Mouse (Mus musculus): ENCODE measurements around the gene Nme8. TPM values are rescaled to one million over a fixed set of nuclear protein-coding genes. Genes with fewer than 3 reads are reported as not detected.

Nme8 gene
- total and polyA plus RNA-seq, 3 experiments, result not detected

DNA sequence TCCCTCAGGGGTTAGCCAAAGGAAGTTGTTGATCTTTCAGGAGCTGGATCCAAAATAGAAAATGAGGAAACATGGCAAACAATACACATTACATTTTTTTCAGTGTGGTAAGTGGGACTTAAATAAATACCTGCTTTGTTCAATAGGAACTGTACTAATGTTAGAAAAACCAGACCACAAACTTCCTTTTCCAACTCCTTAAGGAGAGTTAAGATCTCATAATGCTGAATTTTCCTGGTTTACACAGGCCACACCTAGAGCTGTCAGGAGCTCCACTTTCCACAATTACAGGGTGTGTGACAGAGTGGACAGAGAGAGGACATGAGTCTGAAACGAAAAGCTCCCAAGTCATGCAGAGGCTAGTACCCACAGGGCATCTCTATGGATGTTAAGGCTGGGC is 93.9 kb downstream of the Nme8 start:
- Histone ChIP-seq H3K4me1 (ENCODE audit: control insufficient read depth in 1 of 2, insufficient read depth in 2 of 2, low read length in 2 of 2) (peaks cover 9 to 18% of the 10 kb centered on the region in 2 experiments), H3K4me3 (ENCODE audit: control insufficient read depth in 1 of 2, insufficient read depth in 1 of 2, low read depth in 2 of 2, low read length in 2 of 2) (no peak overlapping the region), H3K9ac (ENCODE audit: control insufficient read depth, low read depth, low read length, poor library complexity, severe bottlenecking) (no peak overlapping the region), H3K9me3 (replicated peaks; ENCODE audit: insufficient read depth, low read length) (no peaks in the 10 kb centered on the region), H3K27me3 (ENCODE audit: control insufficient read depth in 1 of 2, insufficient read depth in 2 of 2, low read length in 2 of 2) (no peaks in the 10 kb centered on the region), H3K79me2 (ENCODE audit: control insufficient read depth, insufficient read depth, low read length, poor library complexity) (no peaks in the 10 kb centered on the region), H3K36me3 (ENCODE audit: control insufficient read depth in 1 of 2, insufficient read depth in 2 of 2, low read length in 2 of 2) (peaks cover 0 to 13% of the 10 kb centered on the region in 2 experiments; a peak in 2 of 4 replicates), H3K27ac (ENCODE audit: control insufficient read depth, low read depth, low read length) (no peak overlapping the region)
- no peak for DNase-seq (ENCODE audit: low read depth, low spot score)
- TF ChIP-seq HCFC1 (IDR thresholded peaks at IDR 0.05; ENCODE audit: low read depth, low read length) (no peak), ZMIZ1 (IDR thresholded peaks at IDR 0.05; ENCODE audit: low read depth, low read length) (no peak), TAL1 (IDR thresholded peaks at IDR 0.05; ENCODE audit: low read length) (no peak), CTCF (IDR thresholded peaks at IDR 0.05 in 2 of 3, conservative IDR thresholded peaks at IDR 0.05 in 1 of 3; ENCODE audit: control insufficient read depth in 1 of 3, insufficient read depth in 1 of 3, low read depth in 2 of 3, low read length in 3 of 3, poor library complexity in 1 of 3, severe bottlenecking in 1 of 3) (no peak), SIN3A (IDR thresholded peaks at IDR 0.05; ENCODE audit: low read length) (no peak), MAFK (IDR thresholded peaks at IDR 0.05; ENCODE audit: borderline replicate concordance, low read depth, low read length) (no peak), TCF12 (IDR thresholded peaks at IDR 0.05; ENCODE audit: low read depth, low read length) (no peak), CHD2 (IDR thresholded peaks at IDR 0.05; ENCODE audit: low read length) (no peak), ETS1 (IDR thresholded peaks at IDR 0.05; ENCODE audit: low read depth, low read length) (no peak), ZC3H11A (IDR thresholded peaks at IDR 0.05; ENCODE audit: low read depth, low read length) (no peak), EP300 (IDR thresholded peaks at IDR 0.05; ENCODE audit: low read depth in 1 of 2, low read length in 2 of 2) (no peak), E2F4 (IDR thresholded peaks at IDR 0.05; ENCODE audit: borderline replicate concordance, low read depth, low read length) (no peak), UBTF (IDR thresholded peaks at IDR 0.05; ENCODE audit: borderline replicate concordance, insufficient read depth, low read depth, low read length) (no peak)

DNA sequence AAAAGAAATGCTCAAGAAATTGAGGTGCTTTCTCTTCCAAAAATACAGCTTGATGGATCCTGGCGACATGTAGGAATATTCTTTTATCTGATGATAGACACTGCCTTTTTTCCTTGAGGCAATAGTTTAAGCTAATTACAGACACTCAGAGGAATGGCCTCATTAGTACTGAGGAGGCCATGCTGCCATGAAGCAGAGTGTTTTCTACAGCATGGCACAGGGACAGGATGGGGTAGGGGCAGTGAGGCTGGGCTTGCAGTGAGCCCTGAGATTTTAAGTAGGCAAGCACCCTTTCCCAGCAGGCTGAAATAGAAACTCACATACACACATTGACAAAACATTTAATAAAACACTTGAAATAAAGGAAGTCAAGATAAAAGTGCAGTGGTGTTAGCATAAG is 95.1 kb downstream of the Nme8 start:
- Histone ChIP-seq H3K4me1 (ENCODE audit: control insufficient read depth in 1 of 2, insufficient read depth in 2 of 2, low read length in 2 of 2) (peaks cover 9 to 16% of the 10 kb centered on the region in 2 experiments), H3K79me2 (ENCODE audit: control insufficient read depth, insufficient read depth, low read length, poor library complexity) (no peaks in the 10 kb centered on the region), H3K9me3 (replicated peaks; ENCODE audit: insufficient read depth, low read length) (no peaks in the 10 kb centered on the region), H3K9ac (ENCODE audit: control insufficient read depth, low read depth, low read length, poor library complexity, severe bottlenecking) (no peak overlapping the region), H3K36me3 (ENCODE audit: control insufficient read depth in 1 of 2, insufficient read depth in 2 of 2, low read length in 2 of 2) (peaks cover 0 to 8% of the 10 kb centered on the region in 2 experiments; a peak in 2 of 4 replicates), H3K4me3 (ENCODE audit: control insufficient read depth in 1 of 2, insufficient read depth in 1 of 2, low read depth in 2 of 2, low read length in 2 of 2) (no peak overlapping the region), H3K27ac (ENCODE audit: control insufficient read depth, low read depth, low read length) (no peak overlapping the region), H3K27me3 (ENCODE audit: control insufficient read depth in 1 of 2, insufficient read depth in 2 of 2, low read length in 2 of 2) (no peaks in the 10 kb centered on the region)
- DNase-seq (ENCODE audit: low read depth, low spot score), result no peak
- TF ChIP-seq NELFE (IDR thresholded peaks at IDR 0.05; ENCODE audit: low read depth, low read length) (no peak), MAZ (IDR thresholded peaks at IDR 0.05; ENCODE audit: low read depth, low read length) (no peak), EP300 (IDR thresholded peaks at IDR 0.05; ENCODE audit: low read depth in 1 of 2, low read length in 2 of 2) (no peak), MEF2A (IDR thresholded peaks at IDR 0.05; ENCODE audit: extremely low read depth, insufficient replicate concordance, low read depth, low read length, poor library complexity, severe bottlenecking) (no peak), JUND (IDR thresholded peaks at IDR 0.05; ENCODE audit: low read depth, low read length) (no peak), MYC (IDR thresholded peaks at IDR 0.05; ENCODE audit: low read depth, low read length) (no peak), HCFC1 (IDR thresholded peaks at IDR 0.05; ENCODE audit: low read depth, low read length) (no peak), ETS1 (IDR thresholded peaks at IDR 0.05; ENCODE audit: low read depth, low read length) (no peak), KAT2A (conservative IDR thresholded peaks at IDR 0.05; ENCODE audit: low read depth, low read length) (no peak), MXI1 (IDR thresholded peaks at IDR 0.05; ENCODE audit: low read depth, low read length) (no peak), MAFK (IDR thresholded peaks at IDR 0.05; ENCODE audit: borderline replicate concordance, low read depth, low read length) (no peak), USF2 (IDR thresholded peaks at IDR 0.05; ENCODE audit: borderline replicate concordance in 1 of 2, insufficient read depth in 1 of 2, low read depth in 1 of 2, low read length in 2 of 2) (no peak), TBP (IDR thresholded peaks at IDR 0.05; ENCODE audit: low read depth, low read length) (no peak), ZNF384 (IDR thresholded peaks at IDR 0.05; ENCODE audit: low read depth, low read length) (no peak), E2F4 (IDR thresholded peaks at IDR 0.05; ENCODE audit: borderline replicate concordance, low read depth, low read length) (no peak), ZMIZ1 (IDR thresholded peaks at IDR 0.05; ENCODE audit: low read depth, low read length) (no peak), CTCF (IDR thresholded peaks at IDR 0.05 in 2 of 3, conservative IDR thresholded peaks at IDR 0.05 in 1 of 3; ENCODE audit: control insufficient read depth in 1 of 3, insufficient read depth in 1 of 3, low read depth in 2 of 3, low read length in 3 of 3, poor library complexity in 1 of 3, severe bottlenecking in 1 of 3) (no peak), ZC3H11A (IDR thresholded peaks at IDR 0.05; ENCODE audit: low read depth, low read length) (no peak), POLR2AphosphoS2 (IDR thresholded peaks at IDR 0.05; ENCODE audit: low read length) (no peak), NRF1 (IDR thresholded peaks at IDR 0.05; ENCODE audit: insufficient read depth, low read depth, low read length, poor library complexity, severe bottlenecking) (no peak)
